Mouse (Mus musculus) forelimb bud, embryonic 11.5 days (tissue): ENCODE data around the gene Scgb1a1.
"Not testable (repeated sequence)": the region's sequence is repeated elsewhere in the genome, so short reads cannot be mapped to it uniquely, and the experiment has no call there.

ENCODE experiments used
- DNase-seq: peaks from one replicate; pipeline ENCODE4 v3.0.0-alpha.2; 2012; ENCODE audit warnings: low read depth, low spot score

Scgb1a1 gene

DNA sequence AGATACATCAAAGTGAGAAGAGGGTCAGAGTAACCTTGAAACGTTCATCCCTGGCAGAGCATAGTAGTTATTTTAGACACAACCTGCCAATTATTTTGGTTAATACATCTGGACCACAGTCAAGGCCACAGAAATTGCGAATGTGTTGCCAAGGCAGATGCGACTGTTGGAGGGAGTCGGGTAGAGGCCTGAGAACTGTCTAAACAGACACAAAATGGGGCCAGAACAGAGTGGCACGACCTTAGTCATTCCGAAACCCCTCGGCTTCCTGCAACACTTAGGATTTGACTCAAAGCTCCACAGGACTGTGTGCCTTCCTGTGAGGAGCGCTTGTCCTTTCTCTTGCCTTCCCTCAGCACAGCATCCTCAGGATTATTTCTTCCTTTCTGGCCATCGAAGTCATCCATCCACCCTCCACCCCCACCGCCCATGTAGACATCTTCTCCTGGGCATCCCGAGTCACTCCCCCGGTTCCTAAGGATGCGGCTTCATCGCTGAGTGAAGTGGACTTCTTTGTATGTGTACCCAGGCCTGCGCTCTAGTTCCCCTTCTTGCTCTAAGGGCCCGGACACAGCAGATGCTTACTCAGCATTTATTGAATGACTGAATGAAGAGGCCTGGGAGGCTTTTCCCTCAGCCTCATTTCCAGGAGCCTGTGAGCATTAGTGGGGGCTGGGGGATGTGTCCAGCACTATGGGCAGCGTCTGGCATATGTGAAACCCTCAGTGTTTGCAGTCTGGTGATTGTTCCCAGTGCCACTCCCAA is 12.7 kb upstream of the Scgb1a1 start:
- DNase-seq = no peak

DNA sequence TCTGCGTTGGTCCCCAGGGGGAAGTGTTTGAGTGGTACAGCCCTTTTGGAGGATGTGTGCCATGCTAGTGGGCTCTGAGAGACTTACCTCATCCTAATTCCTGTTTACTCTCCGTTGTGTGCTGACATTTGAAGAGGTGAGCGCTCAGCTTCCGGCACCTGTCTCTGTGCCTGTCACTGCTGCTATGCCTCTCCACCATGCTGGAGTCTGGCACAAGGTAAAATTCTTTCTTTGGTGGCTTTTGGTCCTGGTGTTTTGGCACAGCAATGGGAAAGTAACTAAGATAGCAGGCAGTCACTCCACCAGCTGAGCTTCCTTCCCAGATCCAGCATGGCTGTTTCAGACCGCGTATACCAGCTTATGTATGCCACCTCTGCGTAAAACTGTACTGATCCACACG is 12.0 kb upstream of the Scgb1a1 start:
- DNase-seq = no peak

DNA sequence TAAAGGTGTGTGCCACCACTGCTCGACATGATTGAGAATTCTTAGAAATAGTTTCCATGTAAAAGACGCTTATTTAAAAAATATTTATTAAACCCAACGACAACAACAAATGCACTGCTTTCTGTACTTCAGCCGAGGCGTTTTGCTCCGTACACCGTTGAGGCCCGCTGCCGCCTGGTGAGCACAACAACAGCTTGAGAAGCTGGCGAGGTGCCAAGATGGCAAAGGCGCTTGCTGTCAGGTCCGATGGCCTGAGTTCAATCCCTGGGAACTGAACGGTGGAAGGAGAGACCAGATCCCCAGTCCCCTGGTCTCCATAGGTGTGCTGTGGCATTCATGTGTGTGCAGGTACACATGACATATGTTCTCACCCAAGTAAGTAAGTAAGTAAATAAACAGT is 9.7 kb upstream of the Scgb1a1 start:
- no peak for DNase-seq

DNA sequence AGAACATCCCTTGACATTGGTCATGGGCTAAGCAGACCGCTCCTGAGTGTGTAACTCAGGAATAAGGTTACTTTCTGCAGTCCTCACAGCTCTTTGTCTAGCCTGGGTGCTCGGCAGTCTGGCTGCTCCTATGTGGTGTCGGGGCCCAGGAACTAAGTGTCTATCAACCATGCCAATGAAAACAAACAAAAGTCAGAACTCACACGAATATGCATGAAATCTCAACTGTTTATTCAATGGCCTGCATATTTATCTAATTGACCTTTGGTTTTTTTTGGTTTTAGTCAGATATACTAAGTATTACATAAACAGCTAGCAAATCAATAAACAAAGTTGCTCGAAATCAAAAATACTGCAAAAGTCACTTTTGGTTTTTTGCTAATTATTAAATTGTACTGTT is 7.4 kb upstream of the Scgb1a1 start:
- no peak for DNase-seq

DNA sequence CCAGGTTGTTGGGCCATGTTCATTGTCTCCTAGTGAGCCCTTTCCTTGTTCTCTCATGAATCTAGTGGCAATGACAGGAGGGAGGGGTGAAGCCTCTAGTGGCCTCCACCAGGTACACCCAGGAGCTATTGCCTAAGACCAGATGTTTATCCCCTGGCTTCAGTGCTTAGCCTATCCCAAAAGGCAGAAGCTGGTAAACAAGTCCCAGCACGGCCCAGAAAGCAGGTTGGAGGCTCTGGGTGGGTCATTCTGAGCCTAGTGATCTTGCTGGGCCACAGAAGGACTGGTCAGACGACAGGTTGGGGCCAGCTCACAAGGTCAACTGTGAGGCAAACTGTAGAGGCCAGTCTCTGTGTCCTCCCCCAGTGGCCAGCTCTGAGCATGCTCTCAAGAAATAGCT is 3.0 kb upstream of the Scgb1a1 start:
- DNase-seq = no peak

DNA sequence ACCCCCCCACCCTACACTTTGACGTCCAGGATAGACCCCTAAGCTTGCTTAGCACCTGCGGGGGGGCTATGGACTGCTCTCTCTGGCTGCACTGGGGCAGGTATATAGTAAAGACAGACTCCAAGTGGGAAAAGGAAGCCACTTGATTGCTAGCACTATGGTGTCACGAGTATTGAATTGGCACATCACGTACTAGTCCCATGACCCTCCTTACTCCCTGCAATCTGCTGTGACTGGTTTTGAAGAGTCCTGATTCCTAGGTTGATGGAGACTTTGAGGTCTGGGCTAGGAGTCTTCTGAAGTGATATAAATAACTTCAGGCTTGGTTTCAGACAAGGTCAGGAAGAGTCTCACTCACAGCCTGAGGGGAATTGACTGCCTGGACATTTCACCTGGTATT is 2.4 kb upstream of the Scgb1a1 start:
- DNase-seq = no peak

DNA sequence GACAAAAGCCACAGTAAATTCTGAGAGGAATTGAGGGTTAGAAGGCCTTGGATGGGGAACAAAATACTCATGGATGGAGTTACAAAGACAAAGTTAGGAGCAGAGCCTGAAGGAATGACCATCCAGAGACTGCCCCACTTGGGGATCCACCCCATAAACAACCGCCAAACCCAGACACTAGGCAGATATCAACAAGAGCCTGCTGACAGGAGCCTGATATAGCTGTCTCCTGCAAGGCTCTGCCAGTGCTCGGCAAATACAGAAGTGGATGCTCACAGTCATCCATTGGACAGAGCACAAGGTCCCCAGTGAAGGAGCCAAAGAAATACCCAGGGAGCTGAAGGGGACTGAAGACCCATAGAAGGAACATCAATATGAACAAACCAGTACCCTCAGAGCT is 3.9 kb downstream of the Scgb1a1 start:
- DNase-seq = not testable (repeated sequence)

DNA sequence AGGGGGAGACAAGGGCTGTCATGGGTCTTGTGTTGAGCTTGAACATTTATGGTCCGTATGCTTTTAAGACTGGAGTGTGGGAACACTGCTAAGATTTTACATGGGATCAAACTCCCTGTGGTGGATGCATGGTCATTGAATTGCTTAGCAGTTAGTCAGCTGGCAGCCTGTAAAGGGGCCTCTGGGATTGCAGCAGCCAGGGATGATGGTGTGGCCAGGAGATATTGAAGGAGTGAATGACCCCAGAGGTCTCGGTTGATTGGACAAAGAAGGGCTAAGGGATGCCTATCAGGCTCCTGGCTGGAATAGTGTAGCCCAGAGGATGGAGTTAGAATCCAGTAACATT is 4.8 kb downstream of the Scgb1a1 start:
- DNase-seq = no peak

DNA sequence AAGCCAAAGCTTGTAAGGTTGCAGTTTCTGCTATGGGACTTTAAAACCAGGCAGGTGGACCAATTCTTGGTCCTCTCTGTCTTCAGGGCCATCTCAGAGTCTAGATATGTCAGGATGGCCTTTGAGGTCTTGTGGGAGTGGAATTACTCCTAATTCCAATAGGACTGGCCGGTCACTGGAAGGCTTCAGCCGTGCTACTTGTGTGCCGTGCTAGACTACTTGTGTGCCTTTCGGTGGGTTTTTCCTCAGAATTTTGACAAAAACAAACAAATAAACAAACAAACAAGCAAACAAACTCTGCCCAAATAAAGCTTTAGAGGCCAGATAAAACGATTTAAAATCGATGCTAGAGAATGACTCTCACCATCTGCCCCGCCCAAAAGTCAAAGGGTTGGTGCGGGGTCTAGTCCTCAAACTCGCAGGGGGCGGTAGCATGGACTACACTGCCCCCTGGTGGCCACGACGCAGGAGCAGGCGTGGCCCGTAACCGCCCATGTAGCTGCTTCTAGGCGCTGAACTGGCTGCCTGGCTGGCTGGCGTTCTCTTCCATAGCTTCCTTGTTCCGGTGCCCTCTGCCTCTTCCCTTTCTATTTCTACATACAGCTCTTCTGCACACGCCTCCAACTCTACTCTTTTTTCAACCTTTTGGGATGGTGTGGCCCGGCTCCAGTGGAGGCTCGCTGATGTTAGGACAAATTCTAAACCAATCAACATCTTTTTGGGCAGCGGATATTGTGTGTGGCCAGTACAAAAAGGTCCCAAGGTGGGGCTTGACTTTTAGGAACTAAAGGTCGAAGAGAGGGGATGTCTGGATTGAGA is 5.4 kb downstream of the Scgb1a1 start:
- peak; percentile 90 for DNase-seq

DNA sequence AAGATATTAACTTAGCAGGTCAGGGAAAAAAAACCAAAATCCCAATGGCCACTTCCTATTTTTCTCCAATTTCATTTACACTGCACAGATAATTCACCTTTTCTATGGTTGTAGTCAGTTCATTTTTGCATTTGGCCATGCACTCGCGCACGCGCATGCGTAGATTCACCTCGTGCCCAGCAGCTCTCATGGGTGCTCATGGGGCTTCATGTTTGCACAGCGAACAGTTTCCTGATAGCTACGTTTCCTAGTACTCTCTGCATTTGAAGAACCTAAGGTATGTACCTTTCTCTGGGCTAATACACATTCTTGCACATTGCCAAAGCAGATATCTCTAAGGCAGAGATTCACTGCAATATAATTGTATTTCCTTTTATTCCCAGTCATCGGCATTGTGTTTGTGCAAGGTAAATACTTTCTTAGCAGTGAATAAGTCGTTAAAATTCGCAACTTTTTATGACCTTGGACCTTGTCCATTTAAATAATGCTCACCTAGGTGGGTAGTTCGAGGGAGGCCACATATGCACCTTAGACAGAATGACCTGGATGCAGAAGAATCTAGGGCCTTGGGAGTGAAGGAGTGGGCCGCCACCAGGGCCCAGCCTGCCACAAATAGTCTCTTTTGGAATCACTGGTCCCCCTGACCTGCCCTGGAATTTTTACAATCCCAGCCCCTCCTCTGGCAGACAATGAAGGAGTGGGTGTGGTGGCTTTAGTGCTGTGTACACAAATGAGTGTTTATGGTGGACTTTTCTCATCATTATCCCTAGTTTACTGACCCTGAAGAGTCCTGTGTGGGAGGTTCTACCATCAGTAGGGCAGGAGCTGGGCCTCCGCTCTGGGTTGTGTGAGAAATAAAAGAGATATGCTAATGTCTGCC is 6.2 kb downstream of the Scgb1a1 start:
- DNase-seq = no peak

DNA sequence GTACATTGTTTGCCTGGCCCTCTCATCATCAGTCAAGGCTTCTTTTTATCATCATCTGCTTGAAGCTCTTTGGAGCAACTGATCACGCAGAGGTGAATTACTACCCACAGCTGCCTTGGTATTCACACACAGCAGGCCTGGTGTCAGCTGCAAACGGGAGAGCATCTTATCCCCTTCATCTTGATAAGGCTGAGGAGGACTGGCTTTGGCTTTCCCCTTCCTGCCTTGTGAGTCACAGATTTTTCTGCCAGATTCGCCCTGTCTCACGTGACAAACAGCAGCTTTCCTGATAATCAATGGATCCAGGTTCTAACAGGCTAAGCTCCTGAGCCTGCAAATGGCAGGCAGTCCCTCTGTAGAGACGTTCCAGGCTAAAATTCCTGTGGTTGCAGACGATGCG is 7.8 kb downstream of the Scgb1a1 start:
- no peak for DNase-seq

DNA sequence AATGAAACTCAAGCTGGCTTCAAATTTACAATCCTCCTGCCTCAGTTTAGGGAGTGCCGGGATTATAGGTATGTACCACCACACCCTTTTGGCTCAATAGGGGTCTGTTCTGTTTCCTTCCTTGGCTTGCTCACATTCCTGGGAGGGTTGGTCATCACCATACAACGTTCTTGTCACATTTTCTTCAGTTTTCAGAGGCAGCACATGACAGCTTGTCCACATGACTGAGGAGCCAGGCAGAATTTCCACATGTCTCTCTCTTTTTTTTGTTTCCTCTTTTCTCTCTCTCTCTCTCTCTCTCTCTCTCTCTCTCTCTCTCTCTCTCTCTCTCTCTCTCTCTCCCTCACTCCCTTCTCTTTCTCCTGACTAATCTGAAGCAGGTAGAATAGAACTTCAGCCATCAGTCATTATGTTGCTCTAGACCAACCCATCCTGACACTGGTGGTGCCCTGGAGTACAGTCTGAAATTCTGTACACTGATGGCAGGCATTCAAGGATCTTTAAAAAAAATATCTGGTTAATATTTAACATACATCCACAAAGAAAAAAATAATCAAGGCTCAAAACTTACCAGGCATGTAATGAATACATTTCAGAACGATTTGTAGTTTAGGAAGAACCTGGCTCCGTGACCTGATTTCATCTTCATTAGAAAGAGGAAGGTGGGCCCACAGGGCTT is 10.6 kb downstream of the Scgb1a1 start:
- no peak for DNase-seq

DNA sequence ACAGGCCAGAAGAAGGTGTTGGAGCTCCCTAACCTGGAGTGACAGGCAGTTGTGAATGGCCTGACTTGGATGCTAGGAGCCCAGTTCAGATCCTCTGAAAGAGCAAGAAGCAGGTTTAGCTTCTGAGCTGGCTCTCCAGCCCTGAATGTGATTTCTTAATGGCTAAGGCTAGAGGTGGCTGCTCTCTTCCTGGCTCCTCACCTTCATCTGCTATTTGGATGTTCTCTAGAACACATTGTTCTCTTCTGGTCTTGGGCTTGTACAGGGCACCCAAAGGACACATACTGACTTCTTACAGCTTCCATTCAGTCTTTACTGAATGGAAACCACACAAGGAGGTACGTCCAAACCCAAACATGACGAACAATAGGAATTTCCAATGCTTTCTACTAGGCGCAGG is 11.7 kb downstream of the Scgb1a1 start:
- no peak for DNase-seq

DNA sequence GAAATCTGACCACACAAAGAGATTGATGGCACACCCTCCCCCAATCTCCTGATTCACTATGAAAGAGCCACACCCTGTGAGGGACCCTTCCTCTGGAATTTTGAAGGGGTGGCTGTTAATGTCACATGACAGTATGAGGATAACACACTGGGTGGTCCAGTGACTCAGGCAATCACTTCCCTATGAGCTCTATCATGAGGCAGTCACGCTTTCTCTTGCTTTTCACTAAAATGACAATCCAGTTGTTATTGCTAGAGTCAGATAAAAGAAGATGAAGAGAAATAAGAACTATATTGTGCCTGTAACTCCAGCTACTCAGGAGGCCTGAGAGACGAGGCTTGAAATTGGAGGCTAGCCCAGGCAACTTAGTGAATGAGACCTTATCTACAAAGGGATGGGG is 12.2 kb downstream of the Scgb1a1 start:
- DNase-seq = no peak

DNA sequence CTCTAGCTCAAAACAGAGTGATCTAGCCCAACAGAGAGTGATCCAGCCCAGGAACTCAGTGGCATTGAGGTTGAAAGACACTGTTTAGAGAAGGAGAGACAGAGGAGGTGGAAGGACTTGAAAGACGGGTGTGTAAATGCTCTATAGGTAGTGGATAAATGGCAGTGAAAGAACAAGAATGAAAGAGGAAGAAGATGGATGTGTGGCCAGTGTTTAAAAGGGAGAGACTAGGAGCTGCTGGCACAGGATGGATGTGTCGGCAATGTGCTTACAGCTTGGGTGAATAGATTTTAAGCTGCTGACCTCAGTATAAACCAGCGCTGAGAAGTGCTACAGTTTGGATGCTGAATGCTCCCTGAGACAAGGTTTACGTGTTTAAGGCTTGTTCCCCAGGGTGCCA is 13.3 kb downstream of the Scgb1a1 start:
- DNase-seq = no peak

DNA sequence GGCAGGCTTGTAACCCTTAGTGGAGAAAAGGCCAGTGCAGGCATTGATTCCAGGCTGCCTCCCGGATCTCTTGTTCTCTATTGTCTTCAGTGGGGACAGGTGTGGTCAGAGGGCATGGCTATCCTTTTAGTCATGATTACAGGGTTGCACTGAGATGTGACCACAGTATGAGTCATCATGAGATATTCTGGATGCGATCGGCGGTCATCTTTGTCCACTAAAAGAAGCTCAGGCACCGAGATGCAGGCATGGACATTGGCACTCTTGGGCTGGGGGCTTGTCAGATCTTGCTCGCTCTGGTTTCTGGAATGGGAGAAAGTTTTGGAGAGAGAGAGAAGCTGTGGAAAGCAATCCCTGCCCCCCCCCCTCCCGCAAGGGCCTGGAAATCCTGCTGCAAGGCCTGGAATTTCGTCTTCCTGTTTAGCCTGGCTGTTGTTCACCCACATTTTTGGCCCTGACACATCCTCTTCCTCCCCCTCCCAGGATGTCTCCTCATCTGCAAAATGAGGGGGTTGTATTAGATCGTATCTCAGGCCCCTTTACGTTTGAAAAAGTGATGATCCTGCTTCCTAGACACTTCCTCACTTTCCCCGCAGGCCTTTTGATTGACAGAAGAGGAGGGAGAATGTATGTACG is 13.9 kb downstream of the Scgb1a1 start:
- DNase-seq = no peak

DNA sequence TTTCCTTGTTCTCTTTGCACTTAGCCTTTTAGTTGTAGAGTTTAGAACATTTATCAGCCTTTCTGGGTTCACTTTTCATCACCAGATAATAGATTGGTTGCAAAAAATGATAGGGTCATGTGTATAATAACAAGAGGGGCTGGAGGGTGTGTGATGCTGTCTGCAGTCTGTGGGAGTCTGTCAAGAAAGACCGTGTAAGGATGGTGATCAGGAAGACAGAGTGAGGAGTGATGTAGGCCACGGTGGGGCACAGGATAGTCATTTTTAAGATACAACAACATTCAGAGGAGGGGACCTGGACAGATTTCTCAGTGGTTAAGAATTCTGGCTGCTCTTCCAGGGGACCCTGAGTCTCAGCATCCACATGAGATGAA is 15.6 kb downstream of the Scgb1a1 start:
- DNase-seq = no peak

DNA sequence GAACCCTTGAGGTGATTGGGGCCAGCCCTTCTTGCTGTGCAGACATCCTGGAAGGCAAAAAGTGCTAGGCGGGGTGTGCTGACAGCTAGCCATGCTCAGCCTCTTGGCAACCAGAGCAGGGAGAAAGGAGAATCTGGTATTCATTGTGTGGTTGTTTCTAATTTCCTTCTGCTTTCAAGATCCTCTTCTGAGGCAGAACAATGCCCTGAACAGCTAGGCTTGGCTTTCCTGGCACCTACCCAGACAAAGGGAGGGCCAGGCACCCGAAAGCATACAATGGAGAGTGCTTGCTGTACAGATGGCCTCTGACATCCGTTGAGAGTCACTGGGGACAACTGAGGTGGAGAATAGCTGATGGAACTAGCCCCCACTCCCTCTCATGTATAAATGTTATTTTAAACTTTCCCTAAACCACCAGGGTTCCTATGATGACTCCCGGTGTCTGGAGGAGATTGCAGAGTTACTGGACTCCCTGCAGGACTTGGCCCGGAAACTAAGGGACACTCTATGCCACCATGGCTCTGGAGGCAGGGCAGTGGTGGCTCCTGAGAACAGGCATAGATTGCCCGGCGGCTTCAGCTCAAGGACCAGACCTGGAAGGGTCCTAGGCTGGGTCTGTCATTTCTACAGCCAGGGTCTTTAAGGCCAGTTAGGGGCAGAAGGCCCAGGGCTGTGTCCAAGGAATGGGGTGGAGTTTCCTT is 16.2 kb downstream of the Scgb1a1 start:
- no peak for DNase-seq

DNA sequence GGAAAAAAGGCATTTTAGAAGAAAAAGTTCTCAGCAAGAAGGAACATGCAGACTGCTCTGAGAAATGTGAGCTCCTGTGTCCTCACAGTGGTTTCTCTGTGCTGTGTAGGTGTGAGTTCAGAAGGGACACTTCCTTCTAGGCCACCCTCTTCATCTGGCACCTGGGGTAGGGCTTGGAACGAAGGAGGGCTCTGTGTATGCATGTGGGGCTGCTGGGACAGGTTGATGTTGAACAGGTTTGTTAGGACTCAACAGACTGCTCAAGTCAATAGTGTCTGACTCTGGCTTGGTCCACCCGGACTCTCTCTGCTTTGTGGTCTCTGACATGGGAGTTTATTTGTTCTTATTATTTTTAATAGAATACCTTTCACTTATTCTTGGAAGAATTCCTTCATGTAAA is 17.4 kb downstream of the Scgb1a1 start:
- no peak for DNase-seq

DNA sequence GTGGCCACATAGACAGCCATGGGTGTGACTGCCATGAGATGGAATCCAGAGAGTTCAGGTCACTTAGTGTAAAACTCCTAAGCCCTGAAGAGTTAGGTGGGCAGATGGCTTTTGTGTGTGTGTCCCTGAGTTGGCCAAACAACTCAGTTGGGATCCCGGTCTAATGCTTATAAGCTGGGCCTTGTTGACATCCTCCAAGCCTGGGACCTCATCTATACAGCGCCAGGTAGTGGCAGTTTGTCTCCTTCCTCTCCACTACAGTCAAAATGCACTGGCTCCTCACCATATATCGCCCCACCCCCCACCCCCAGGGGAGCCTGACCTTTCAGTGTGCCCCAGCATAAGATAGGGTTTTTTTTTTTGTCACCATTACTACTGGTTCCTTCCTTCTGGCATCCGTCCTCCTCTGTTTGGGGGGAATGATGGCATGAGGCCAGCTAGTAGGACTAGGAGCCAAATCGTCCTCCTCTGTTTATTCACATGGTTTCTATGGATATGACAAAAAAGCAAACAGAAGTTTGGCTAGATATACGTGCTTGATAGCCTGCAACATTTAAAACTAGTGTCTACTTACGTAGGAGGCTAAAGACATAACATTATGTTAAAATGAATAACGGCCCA is 18.0 kb downstream of the Scgb1a1 start:
- DNase-seq = no peak
